Mouse (Mus musculus) NIH3T3 (cell line): Measurements from ENCODE around the gene Lrit2.

Source experiments
- DNase-seq: peaks from one replicate; pipeline ENCODE4 v3.0.0-alpha.2; 2012; ENCODE audit warnings: low read depth

The Lrit2 gene

DNA sequence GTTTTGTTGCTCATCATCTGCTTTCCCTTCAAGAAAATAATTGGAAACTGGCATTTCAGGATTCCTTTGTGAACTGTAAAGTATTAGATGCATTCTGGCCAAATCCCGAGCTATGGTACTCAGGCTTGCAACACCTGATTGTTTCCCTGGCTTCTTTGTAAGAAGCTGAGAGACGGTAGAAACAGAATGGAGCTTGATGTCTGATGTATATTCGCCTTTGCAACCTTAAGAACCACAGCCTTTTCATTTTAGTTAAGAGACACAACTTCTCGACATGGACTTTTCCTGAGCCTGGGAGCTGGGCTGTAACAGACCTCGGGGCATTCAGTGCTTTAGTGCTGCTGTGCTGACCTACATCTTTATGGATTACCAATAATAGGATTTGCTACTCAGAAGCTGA lies at the start of gene Lrit2:
Lrit2 (plus strand) TSS at position 301 of the 400 bp plus-strand sequence.
- no peak for DNase-seq

GRCm38 (mm10) chr14:37027248-37027933 lies 40.3 kb upstream of the Lrit2 start:
- no peak for DNase-seq

DNA sequence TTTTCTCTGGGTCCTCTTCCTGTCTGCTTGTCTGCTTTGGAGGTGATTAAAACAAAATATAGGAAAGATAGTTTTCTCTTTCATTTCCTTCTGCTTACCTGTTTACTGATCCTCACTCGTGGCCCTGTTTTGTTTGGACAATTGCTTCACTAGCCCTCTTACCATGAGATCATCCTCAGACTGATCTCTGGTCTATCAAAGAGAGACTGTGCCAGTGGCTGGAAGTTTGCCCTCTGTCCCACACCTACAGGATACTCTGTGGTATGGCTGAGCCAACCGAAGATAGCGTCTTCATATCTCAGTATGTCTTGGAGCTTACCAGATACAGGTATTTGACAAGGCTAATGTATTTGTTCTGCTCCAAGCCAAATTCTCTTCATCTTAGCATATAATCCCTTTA lies 39.8 kb upstream of the Lrit2 start:
- no peak for DNase-seq

DNA sequence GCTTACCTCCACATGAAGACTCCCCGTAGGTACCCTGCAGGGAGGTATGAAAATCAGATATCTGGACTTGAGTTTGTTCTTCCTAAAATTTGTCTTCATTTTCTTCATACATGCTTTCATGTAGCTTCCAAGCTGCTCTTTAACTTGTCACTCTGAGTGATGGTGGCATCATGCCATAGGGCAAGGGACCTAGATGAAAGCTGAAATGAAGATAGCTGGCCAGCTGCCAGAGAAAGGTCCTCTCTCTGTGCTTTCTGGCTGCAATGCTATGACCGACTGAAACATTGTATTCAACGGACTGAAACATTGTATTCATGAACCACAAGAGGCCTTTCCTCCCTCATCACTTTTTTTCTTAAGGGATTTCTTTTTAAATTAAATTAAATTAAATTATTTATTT lies 39.2 kb upstream of the Lrit2 start:
- DNase-seq = no peak

DNA sequence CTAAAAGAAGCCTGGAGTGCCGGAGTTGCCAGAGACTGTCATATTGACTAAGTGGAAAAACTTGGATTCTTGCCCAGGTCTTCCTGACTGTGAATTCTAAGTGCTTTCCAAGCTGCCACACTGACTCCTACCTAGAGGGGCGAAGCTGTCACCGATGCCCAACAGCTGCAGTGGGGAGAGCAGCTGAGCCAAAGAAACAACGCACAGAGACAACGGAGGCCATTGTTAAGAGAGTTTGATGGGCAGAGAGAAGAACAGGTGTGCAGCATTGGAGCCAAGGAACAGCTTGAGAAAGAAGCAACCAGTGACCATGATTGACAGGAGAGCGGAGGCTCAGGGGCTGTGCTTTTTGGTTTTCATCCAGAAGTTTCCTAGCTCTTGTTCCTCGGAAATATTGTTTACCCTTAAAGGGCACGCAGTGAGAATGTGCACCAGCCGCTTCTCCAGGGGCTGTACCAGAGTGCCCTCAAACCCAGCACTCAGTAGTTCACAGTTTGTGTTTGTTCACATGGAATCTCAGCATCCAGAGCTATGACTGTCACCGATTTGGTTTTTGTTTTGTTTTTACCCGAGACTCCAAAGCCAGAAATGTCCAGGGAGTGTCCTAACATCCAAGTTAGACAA lies 35.1 kb upstream of the Lrit2 start:
- peak; percentile 11 for DNase-seq

- DNase-seq = peak; percentile 83
Observed at GRCm38 (mm10) chr14:37033241-37033640, 34.5 kb upstream of the Lrit2 start.

DNA sequence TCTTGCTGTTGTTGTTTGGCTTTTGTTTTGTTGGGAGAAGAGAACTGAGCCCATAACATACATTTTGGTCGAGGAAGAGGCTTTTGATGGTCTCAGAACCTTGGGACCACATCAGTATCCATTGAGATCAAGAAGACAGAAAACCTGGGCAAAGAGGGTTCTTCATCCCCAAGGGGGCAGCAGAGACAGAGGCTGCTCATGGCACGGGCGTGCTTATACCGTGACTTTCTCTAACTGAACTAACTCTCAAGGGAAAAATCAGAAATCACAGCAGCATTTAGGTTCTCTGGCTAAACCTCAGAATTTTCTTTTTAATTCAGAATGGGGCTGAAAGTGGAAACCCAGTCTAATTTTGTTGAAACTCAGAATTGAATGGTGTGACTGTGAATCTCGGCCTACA lies 33.3 kb upstream of the Lrit2 start:
- DNase-seq = peak; percentile 41

- no peak for DNase-seq
Observed at GRCm38 (mm10) chr14:37048914-37049410, 18.8 kb upstream of the Lrit2 start, which contains the start of gene Rgr. Gene Rgr, minus strand, starts transcription at chr14:37048964.

- DNase-seq = peak; percentile 13
Observed at GRCm38 (mm10) chr14:37064849-37065248, 2.9 kb upstream of the Lrit2 start.

DNA sequence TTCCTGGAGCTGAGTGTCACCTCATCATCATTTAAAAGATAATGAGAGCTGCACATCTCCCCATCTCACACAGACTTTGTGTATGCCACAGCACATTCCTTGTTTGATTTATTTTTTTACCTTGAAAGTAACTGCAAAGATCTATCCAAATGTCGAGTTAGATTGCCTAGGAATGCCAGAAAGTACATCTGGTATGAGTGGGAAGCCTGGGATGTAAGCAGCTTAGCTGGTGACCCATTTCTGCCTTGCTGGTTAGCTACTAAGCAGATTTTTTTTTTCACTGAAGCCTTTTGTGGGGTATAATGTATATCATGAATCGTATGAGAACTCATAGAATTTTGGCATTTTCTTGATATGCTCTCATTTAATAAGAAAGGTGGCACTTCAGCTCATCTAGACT lies 1.1 kb upstream of the Lrit2 start:
- no peak for DNase-seq

DNA sequence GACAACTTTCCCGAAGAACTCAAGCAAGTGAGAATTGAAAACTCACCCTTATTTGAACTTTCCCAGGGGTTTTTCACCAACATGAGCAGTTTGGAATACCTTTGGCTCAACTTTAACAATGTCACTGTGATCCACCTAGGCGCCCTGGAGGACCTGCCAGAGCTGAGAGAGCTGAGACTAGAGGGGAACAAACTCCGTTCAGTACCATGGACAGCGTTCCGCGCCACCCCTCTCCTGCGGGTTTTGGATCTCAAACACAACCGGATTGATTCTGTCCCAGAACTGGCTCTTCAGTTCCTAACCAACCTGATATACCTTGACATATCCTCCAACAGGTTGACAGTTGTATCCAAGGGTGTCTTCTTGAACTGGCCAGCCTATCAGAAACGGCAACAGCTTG lies 787 bp downstream of the Lrit2 start:
- peak; percentile 60 for DNase-seq

DNA sequence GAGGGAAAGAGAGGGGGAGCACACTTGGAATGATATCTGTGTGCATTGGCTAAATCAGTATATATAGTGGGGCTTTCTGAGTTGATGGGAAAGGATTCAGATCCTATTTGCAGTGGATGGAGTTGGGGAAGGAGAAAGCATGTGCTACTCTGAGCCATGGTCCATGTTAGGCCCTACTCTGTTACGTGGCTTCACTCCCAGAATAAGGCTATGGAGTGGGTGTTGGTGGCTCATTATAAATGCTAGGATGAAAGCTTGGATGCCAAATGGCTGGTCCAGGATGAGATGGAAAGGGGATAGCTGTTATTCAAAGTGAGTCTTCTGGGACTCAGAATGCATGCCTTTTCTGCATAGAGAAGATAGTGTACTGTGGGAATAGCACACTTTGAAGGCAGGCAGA lies 13.0 kb downstream of the Lrit2 start:
- DNase-seq = no peak

DNA sequence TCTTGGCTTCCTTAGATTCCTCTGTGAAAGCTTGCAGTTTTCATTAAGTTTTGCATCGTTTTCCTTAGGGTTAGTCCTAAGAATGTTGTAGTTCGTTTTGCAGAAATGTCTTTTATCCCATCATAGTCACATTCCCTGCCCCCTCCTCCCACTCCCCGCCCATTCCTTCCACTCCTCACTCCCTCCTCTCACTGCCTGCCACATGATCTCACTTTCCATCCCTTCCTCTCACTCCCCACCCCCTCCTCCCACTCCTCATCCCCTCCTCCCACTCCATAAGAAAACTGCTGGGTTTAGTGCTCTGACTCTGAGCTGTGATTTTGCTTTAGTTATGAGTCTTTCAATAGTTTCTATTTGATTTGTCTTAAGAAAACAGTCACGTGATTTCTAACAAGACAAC lies 16.0 kb downstream of the Lrit2 start:
- DNase-seq = no peak

DNA sequence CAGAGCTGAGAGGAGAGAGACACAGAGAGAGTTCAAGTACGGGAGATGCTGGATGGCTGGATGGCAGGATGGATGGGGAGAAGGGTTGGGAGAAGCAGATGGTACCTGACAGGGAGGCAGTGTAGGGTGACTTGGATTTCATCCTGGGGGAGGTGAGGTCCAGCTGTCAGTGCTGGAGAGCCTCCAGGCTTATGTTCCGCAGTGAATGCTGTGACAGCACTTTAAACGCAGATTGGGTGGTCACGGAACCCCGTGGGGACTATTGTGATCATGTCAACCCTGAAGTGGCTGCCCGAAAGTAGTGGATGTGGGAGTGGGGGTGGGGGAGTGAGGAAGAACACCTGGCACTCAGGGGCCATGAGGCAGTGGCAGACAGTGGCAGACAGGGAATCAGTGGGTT lies 26.7 kb downstream of the Lrit2 start:
- DNase-seq = no peak

DNA sequence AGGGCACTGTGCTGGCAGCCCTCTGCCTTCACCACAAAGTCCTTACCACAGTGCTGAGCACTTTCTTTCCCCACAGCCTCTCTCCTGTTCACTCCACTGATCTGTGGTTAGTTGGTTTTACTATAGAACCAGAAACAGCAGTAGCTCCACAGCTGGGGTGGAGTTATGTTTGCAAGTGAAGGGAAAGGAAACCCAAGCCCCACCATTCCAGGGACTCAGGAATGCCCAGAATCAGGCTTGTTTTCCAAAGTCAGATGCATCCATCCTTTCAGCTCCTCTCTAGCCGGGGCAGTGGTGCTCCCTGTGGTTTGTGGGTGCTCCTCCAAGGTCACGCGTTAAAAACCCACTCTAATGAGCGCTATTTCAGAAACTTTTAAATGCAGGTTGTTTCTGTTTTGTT lies 27.8 kb downstream of the Lrit2 start:
- DNase-seq = no peak

DNA sequence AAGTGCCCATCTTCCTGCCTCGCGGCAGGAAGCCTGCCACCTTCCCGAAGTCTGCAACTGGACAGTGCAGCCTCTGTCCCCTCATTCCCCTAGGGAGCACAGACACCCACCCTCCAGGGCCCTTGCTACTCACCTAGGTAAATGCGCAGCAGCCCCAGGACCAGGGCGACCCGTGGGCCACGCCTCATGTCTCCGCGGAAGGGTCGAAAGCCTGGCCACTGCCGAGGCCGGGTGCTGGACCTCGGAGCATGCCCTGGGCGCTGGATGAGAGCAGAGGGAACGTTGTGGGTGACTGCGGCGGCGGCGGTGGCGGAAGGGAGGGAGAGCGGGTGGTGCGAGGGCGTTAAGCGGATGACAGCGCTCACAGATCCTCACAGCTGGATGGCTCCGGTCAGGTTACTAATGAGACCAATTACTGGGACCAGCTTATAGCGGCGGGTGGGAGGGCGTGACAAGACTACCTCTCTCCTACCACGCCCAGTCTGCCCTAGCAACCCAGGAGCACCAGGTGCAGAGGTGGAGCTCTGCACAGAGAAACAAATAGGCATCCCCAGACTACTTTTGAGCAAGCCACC lies 30.3 kb downstream of the Lrit2 start, which contains the start of gene Cdhr1:
Cdhr1 (minus strand) TSS at position 392 of the 575 bp plus-strand sequence.
- no peak for DNase-seq

DNA sequence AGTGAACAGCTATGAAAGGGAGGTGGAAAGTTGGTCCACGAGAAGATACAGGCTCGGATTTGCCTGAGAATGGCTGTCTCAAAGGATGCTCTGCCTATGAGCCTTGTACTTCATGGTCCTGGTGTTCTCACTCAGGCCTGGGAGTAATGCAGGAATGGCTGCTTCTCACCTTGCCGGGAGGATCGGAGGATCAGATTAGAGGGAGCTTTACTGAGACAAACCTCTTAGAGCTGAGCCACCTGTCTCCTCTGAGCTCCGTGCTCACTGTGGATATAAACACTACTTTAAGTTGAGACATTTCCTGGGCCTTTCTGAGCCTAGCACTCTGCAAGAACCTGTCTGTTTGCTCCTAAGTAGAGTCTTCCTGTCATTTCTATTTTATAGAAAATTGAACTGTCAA lies 33.8 kb downstream of the Lrit2 start:
- no peak for DNase-seq

GRCm38 (mm10) chr14:37102484-37102883 lies 34.8 kb downstream of the Lrit2 start:
- DNase-seq = no peak

DNA sequence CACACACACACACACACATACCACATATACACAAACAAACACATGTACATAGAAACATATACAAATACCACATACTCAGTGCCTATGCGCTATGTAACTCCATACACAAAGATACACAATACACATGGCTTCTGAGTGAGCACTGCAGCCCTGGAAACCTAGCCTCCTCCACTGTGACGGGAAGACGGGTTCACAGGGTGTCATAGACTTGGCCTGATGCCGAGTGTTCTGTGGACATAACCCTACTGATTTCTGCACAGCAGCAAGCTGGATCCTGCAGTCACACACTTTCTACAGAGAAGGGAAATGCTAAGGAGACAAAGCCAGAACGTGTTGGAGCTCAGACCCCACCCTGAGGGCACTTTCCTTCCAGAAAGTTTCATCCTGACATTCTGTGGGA lies 37.0 kb downstream of the Lrit2 start:
- peak; percentile 24 for DNase-seq

DNA sequence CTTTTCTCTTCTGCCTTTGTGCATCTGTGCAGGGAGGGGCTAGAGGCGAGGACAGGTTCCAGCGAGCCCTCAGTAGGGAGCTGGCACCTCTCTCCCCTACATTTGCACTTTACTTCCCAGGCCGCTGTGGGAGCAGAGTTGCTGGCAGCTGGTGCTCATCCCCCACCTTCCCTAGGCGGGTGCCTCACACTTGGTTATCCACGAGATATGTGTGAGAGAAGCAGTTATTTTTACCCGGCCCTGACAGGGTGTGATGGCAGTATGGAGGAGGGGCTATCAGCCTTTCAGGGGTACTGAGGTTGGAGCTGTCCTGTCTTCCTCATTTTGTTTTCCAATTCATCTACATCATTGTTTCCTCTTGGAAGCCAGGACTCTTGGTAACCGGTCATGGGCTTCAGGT lies 38.1 kb downstream of the Lrit2 start:
- DNase-seq = no peak

- no peak for DNase-seq
Observed at GRCm38 (mm10) chr14:37109460-37109859, 41.7 kb downstream of the Lrit2 start.

DNA sequence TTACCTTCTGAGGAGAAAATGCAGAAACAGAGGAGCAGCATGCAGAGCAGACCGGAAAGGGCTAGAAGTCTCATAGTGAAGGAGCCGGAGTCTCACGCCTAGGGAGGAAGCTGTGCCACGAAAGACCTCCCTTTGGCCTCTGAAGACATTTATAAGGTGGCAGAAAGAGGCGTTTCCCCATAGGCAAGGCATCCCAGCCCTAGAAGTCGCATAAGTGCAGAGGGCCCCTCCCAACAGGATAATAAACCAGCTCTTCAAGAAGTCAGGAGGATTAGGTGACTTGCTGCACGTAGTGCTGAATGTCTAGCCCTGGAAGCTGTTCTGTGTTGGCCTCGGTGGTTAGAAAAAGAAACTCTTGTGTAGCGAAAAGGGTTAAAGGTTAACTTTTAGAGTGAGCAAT lies 42.2 kb downstream of the Lrit2 start:
- DNase-seq = no peak

GRCm38 (mm10) chr14:37110456-37110855 lies 42.7 kb downstream of the Lrit2 start:
- DNase-seq = peak; percentile 15
